In genomic region chr2:35556918-35557486, GRCm38 (mm10) we compare ENCODE assay signal across 23 mouse cellular contexts. TPM values are rescaled to one million over a fixed set of nuclear protein-coding genes. Genes with fewer than 3 reads are reported as not detected.
DNase-seq lines count a peak whose midpoint lies in the region; ATAC-seq and TF ChIP-seq lines count a peak whose summit lies in the region.
"Had no signal": no experiment of that assay in that cellular context is flagged by ENCODE, and none has a peak within 500 bp of the region (broad histone marks: within the 10 kb centered on the region; RNA-seq: fewer than 3 reads in every experiment).

No protein-coding gene starts in this region.

- no peaks in the 10 kb centered on the region for H3K27me3 ChIP-seq in heart, embryonic 12.5 days (replicated peaks)
- peaks cover 0 to 4% of the 10 kb centered on the region in 2 experiments; a peak in 1 of 4 replicates for H3K27me3 ChIP-seq in MEL (ENCODE audit: control insufficient read depth in 1 of 2, insufficient read depth in 2 of 2, low read length in 2 of 2)
- H3K27me3 ChIP-seq in limb, embryonic 10.5 days (ENCODE audit: low read depth, poor library complexity, severe bottlenecking), result no peaks in the 10 kb centered on the region
- H3K27me3 ChIP-seq: embryonic facial prominence, embryonic 12.5 days; midbrain, embryonic 13.5 days had no signal

- 42% methylated on average over 5 of the region's 5 CpGs for WGBS in heart, embryonic 12.5 days
- 79% methylated on average over 5 of the region's 5 CpGs for WGBS in limb, embryonic 10.5 days

- no peak overlapping the region for H3K4me3 ChIP-seq in heart, embryonic 12.5 days
- no peak overlapping the region for H3K4me3 ChIP-seq in MEL (ENCODE audit: control insufficient read depth in 1 of 2, insufficient read depth in 1 of 2, low read depth in 2 of 2, low read length in 2 of 2)
- H3K4me3 ChIP-seq in limb, embryonic 10.5 days, result no peak overlapping the region
- H3K4me3 ChIP-seq: embryonic facial prominence, embryonic 12.5 days; liver, embryonic 15.5 days; midbrain, embryonic 13.5 days; neural tube, embryonic 13.5 days had no signal

- no peak for TF ChIP-seq RAD21 in MEL (IDR thresholded peaks at IDR 0.05; ENCODE audit: low read depth, low read length)

- H3K4me1 ChIP-seq in heart, embryonic 12.5 days (replicated peaks), result peaks cover 47% of the 10 kb centered on the region
- 0 out of 4 replicates have a peak, but pooled peaks cover 0 to 3% of the 10 kb centered on the region in 2 experiments for H3K4me1 ChIP-seq in MEL (ENCODE audit: control insufficient read depth in 1 of 2, insufficient read depth in 2 of 2, low read length in 2 of 2)
- H3K4me1 ChIP-seq in limb, embryonic 10.5 days, result peaks cover 48% of the 10 kb centered on the region
- H3K4me1 ChIP-seq: liver, embryonic 15.5 days had no signal

- no peak for TF ChIP-seq CTCF in MEL (IDR thresholded peaks at IDR 0.05 in 2 of 3, conservative IDR thresholded peaks at IDR 0.05 in 1 of 3; ENCODE audit: control insufficient read depth in 1 of 3, insufficient read depth in 1 of 3, low read depth in 2 of 3, low read length in 3 of 3, poor library complexity in 1 of 3, severe bottlenecking in 1 of 3)

- DNase-seq in cerebellum, adult 11 months, result peak; percentile 26
- DNase-seq in cerebellum, postnatal 10 days, result no peak
- DNase-seq in heart, adult 11 months, result no peak
- DNase-seq in MEL (ENCODE audit: low read depth, low spot score), result no peak
- no peak for DNase-seq in limb, embryonic 10.5 days (ENCODE audit: low spot score)
- no peak for DNase-seq in right cerebral cortex, postnatal 10 days (ENCODE audit: low spot score in 2 of 2)
- DNase-seq in lung, postnatal 14 days, result no peak
- DNase-seq: adrenal gland, postnatal 25 days; forebrain, postnatal 0 days; heart, postnatal 4 days; kidney, adult 8-10 months; kidney, postnatal 14 days; right cerebral cortex, postnatal 14 days; spleen, adult 18-20 months; thymus, adult 2 months had no signal

- H3K27ac ChIP-seq in heart, embryonic 12.5 days (ENCODE audit: poor library complexity, severe bottlenecking), result no peak overlapping the region
- H3K27ac ChIP-seq in MEL (ENCODE audit: control insufficient read depth, low read depth, low read length), result no peak overlapping the region
- H3K27ac ChIP-seq in limb, embryonic 10.5 days, result peak overlapping the region; percentile 92
- H3K27ac ChIP-seq: liver, embryonic 15.5 days; midbrain, embryonic 13.5 days; neural tube, embryonic 13.5 days had no signal

- TF ChIP-seq POLR2A in MEL (IDR thresholded peaks at IDR 0.05; ENCODE audit: control insufficient read depth in 1 of 2, insufficient read depth in 1 of 2, low read depth in 1 of 2, low read length in 2 of 2, poor library complexity in 1 of 2), result no peak

- no peaks in the 10 kb centered on the region for H3K36me3 ChIP-seq in heart, embryonic 12.5 days
- H3K36me3 ChIP-seq in MEL (ENCODE audit: control insufficient read depth in 1 of 2, insufficient read depth in 2 of 2, low read length in 2 of 2), result no peaks in the 10 kb centered on the region
- no peaks in the 10 kb centered on the region for H3K36me3 ChIP-seq in limb, embryonic 10.5 days
- H3K36me3 ChIP-seq: embryonic facial prominence, embryonic 12.5 days; G1E; liver, embryonic 15.5 days; midbrain, embryonic 13.5 days; neural tube, embryonic 13.5 days had no signal

- no peaks in the 10 kb centered on the region for H3K79me2 ChIP-seq in MEL (ENCODE audit: control insufficient read depth, insufficient read depth, low read length, poor library complexity)

- 0 out of 2 replicates have a peak overlapping the region, but pooled peaks have one; percentile 57 for H3K4me2 ChIP-seq in heart, embryonic 12.5 days
- H3K4me2 ChIP-seq: embryonic facial prominence, embryonic 12.5 days; liver, embryonic 15.5 days; midbrain, embryonic 13.5 days had no signal

- TF ChIP-seq EP300 in MEL (IDR thresholded peaks at IDR 0.05; ENCODE audit: low read depth in 1 of 2, low read length in 2 of 2), result no peak

- no peak for ATAC-seq in heart, embryonic 12.5 days (ENCODE audit: insufficient number of reproducible peaks, low FRiP score)
- ATAC-seq: CD4-positive, CD25-positive, alpha-beta regulatory T cell, adult 4 months; forebrain, postnatal 0 days; hindbrain, embryonic 16.5 days; midbrain, embryonic 13.5 days had no signal

- H3K9me3 ChIP-seq in heart, embryonic 12.5 days (replicated peaks), result no peaks in the 10 kb centered on the region
- H3K9me3 ChIP-seq in MEL (replicated peaks; ENCODE audit: insufficient read depth, low read length), result no peaks in the 10 kb centered on the region
- no peaks in the 10 kb centered on the region for H3K9me3 ChIP-seq in limb, embryonic 10.5 days (replicated peaks)
- H3K9me3 ChIP-seq: embryonic facial prominence, embryonic 12.5 days; G1E; liver, embryonic 15.5 days; midbrain, embryonic 13.5 days; neural tube, embryonic 13.5 days had no signal

- H3K9ac ChIP-seq in heart, embryonic 12.5 days, result no peak overlapping the region
- no peak overlapping the region for H3K9ac ChIP-seq in MEL (ENCODE audit: control insufficient read depth, low read depth, low read length, poor library complexity, severe bottlenecking)
- H3K9ac ChIP-seq: embryonic facial prominence, embryonic 12.5 days; forebrain, postnatal 0 days; liver, embryonic 15.5 days; midbrain, embryonic 13.5 days had no signal

TF ChIP-seq in MEL, 35 proteins besides CTCF, POLR2A, EP300 and RAD21:
- TF ChIP-seq USF1 (IDR thresholded peaks at IDR 0.05; ENCODE audit: low read depth, low read length), result peak; percentile 65
- TF ChIP-seq SMC3 (IDR thresholded peaks at IDR 0.05; ENCODE audit: low read depth, low read length), result no peak

RNA-seq across cellular contexts. Expression of gene Dab2ip, which starts 1.1 kb away (rescaled TPM):
- polyA plus RNA-seq in heart, embryonic 12.5 days (2016; fragmentation: Nextera tagmentation; extraction: Ambion mirVana), result 55.6 and 62.5 TPM in 2 replicates
- 2.5 and 4.0 TPM in 2 replicates for total RNA-seq in MEL (2012; rRNA removed)
- polyA plus RNA-seq in MEL (2012; ENCODE audit: insufficient read depth in 1 of 2, insufficient read length in 2 of 2, low read depth in 1 of 2, low replicate concordance in 2 of 2, missing spikeins in 1 of 2), result 1 to 10 TPM in 1 of 2 experiments, not detected in 1; 9.9 TPM
- 44.0 and 49.7 TPM in 2 replicates for polyA plus RNA-seq in limb, embryonic 10.5 days (2016; fragmentation: Nextera tagmentation; extraction: Ambion mirVana)
